In genomic region chr2:33935756-33936155, GRCm38 (mm10) we compare ENCODE assay signal across 12 mouse cellular contexts. TPM values are rescaled to one million over a fixed set of nuclear protein-coding genes. Genes with fewer than 3 reads are reported as not detected.
DNase-seq lines count a peak whose midpoint lies in the region; ATAC-seq and TF ChIP-seq lines count a peak whose summit lies in the region.
"Had no signal": no experiment of that assay in that cellular context is flagged by ENCODE, and none has a peak within 500 bp of the region (broad histone marks: within the 10 kb centered on the region; RNA-seq: fewer than 3 reads in every experiment).

No protein-coding gene starts in this region.

- no peak overlapping the region for H3K9ac ChIP-seq in hindbrain, embryonic 13.5 days
- no peak overlapping the region for H3K9ac ChIP-seq in hindbrain, embryonic 12.5 days
- no peak overlapping the region for H3K9ac ChIP-seq in hindbrain, postnatal 0 days (replicated peaks; ENCODE audit: low read length)
- H3K9ac ChIP-seq: embryonic facial prominence, embryonic 12.5 days; lung, embryonic 15.5 days had no signal

- peak; percentile 56 for DNase-seq in right cerebral cortex, adult 18-20 months
- no peak for DNase-seq in right cerebral cortex, postnatal 14 days
- peak; percentile 56 for DNase-seq in hindbrain, postnatal 0 days (ENCODE audit: low spot score)
- peak; percentile 60 for DNase-seq in telencephalon, adult 2 months (ENCODE audit: low read depth, low spot score)
- no peak for DNase-seq in spleen, postnatal 14 days (ENCODE audit: low spot score in 2 of 2)
- DNase-seq in lung, adult 18-20 months: no peak
- DNase-seq: kidney, adult 8-10 months; kidney, postnatal 36 days had no signal

- H3K27ac ChIP-seq in hindbrain, embryonic 13.5 days: peak overlapping the region; percentile 65
- H3K27ac ChIP-seq in hindbrain, embryonic 12.5 days: no peak overlapping the region
- no peak overlapping the region for H3K27ac ChIP-seq in hindbrain, postnatal 0 days
- H3K27ac ChIP-seq: embryonic facial prominence, embryonic 12.5 days; lung, embryonic 15.5 days had no signal

- H3K4me2 ChIP-seq in hindbrain, embryonic 13.5 days: 0 out of 2 replicates have a peak overlapping the region, but pooled peaks have one; percentile 17
- no peak overlapping the region for H3K4me2 ChIP-seq in hindbrain, embryonic 12.5 days (replicated peaks)
- 0 out of 2 replicates have a peak overlapping the region, but pooled peaks have one; percentile 27 for H3K4me2 ChIP-seq in hindbrain, postnatal 0 days (ENCODE audit: low read depth, low read length)
- H3K4me2 ChIP-seq: embryonic facial prominence, embryonic 12.5 days; lung, embryonic 15.5 days had no signal

- H3K4me1 ChIP-seq in hindbrain, embryonic 13.5 days (replicated peaks): peaks cover 6% of the 10 kb centered on the region; the same call in 1 of the 2 replicates
- H3K4me1 ChIP-seq in hindbrain, embryonic 12.5 days: 0 out of 2 replicates have a peak, but pooled peaks cover under 1% of the 10 kb centered on the region
- H3K4me1 ChIP-seq in hindbrain, postnatal 0 days (ENCODE audit: insufficient read depth, low read length): no peaks in the 10 kb centered on the region
- H3K4me1 ChIP-seq: embryonic facial prominence, embryonic 12.5 days; lung, embryonic 15.5 days had no signal

- no peak for ATAC-seq in hindbrain, embryonic 13.5 days (ENCODE audit: low FRiP score)
- ATAC-seq in hindbrain, embryonic 12.5 days (ENCODE audit: low FRiP score): no peak
- ATAC-seq in hindbrain, postnatal 0 days: no peak

- no peaks in the 10 kb centered on the region for H3K9me3 ChIP-seq in hindbrain, embryonic 13.5 days
- no peaks in the 10 kb centered on the region for H3K9me3 ChIP-seq in hindbrain, embryonic 12.5 days (replicated peaks)
- no peaks in the 10 kb centered on the region for H3K9me3 ChIP-seq in hindbrain, postnatal 0 days (ENCODE audit: low read length)
- H3K9me3 ChIP-seq: embryonic facial prominence, embryonic 12.5 days; lung, embryonic 15.5 days had no signal

- TF ChIP-seq CTCF in hindbrain, postnatal 0 days (IDR thresholded peaks at IDR 0.05; ENCODE audit: low read depth): no peak

- H3K36me3 ChIP-seq in hindbrain, embryonic 13.5 days: no peaks in the 10 kb centered on the region
- H3K36me3 ChIP-seq in hindbrain, embryonic 12.5 days: no peaks in the 10 kb centered on the region
- H3K36me3 ChIP-seq in hindbrain, postnatal 0 days (ENCODE audit: insufficient read depth, low read length): no peaks in the 10 kb centered on the region
- H3K36me3 ChIP-seq: embryonic facial prominence, embryonic 12.5 days; lung, embryonic 15.5 days had no signal

- 35% methylated on average over 9 of the region's 9 CpGs for WGBS in hindbrain, embryonic 13.5 days
- WGBS in hindbrain, embryonic 12.5 days: 50% methylated on average over 9 of the region's 9 CpGs
- WGBS in hindbrain, postnatal 0 days: 22% methylated on average over 9 of the region's 9 CpGs

- H3K4me3 ChIP-seq in hindbrain, embryonic 13.5 days: no peak overlapping the region
- H3K4me3 ChIP-seq in hindbrain, embryonic 12.5 days: no peak overlapping the region
- no peak overlapping the region for H3K4me3 ChIP-seq in hindbrain, postnatal 0 days (ENCODE audit: low read length)
- H3K4me3 ChIP-seq: embryonic facial prominence, embryonic 12.5 days; lung, embryonic 15.5 days had no signal

- no peaks in the 10 kb centered on the region for H3K27me3 ChIP-seq in hindbrain, embryonic 13.5 days
- H3K27me3 ChIP-seq in hindbrain, embryonic 12.5 days: no peaks in the 10 kb centered on the region
- H3K27me3 ChIP-seq in hindbrain, postnatal 0 days (ENCODE audit: insufficient read depth, low read length): no peaks in the 10 kb centered on the region
- H3K27me3 ChIP-seq: embryonic facial prominence, embryonic 12.5 days; lung, embryonic 15.5 days had no signal

RNA-seq across cellular contexts. Expression of gene Mvb12b, which starts 48.0 kb away (rescaled TPM):
- 60.9 and 65.0 TPM in 2 replicates for polyA plus RNA-seq in hindbrain, embryonic 13.5 days (2015; fragmentation: Nextera tagmentation; extraction: Ambion mirVana)
- polyA plus RNA-seq in hindbrain, embryonic 12.5 days (2016; fragmentation: Nextera tagmentation; extraction: Ambion mirVana): 58.9 and 61.5 TPM in 2 replicates
- total RNA-seq in hindbrain, postnatal 0 days (2014; rRNA removed): 134 and 142 TPM in 2 replicates
- 55.4 and 64.1 TPM in 2 replicates for polyA plus RNA-seq in hindbrain, postnatal 0 days (2015; fragmentation: Nextera tagmentation; extraction: Ambion mirVana)

Comparison
In these comparisons a context has a peak if more than half of its experiments do, and no peak if none do; other contexts are left out.
1. DNase-seq: peak in right cerebral cortex, adult 18-20 months (single experiment), hindbrain, postnatal 0 days (single experiment) and telencephalon, adult 2 months (single experiment); none in right cerebral cortex, postnatal 14 days (single experiment), spleen, postnatal 14 days (0 of 2) and lung, adult 18-20 months (0 of 2).